Mouse (Mus musculus): ENCODE measurements around the gene Ccer2. TPM values are rescaled to one million over a fixed set of nuclear protein-coding genes. Genes with fewer than 3 reads are reported as not detected.

Ccer2 gene
- total and polyA plus RNA-seq, 3 experiments, result not detected

DNA sequence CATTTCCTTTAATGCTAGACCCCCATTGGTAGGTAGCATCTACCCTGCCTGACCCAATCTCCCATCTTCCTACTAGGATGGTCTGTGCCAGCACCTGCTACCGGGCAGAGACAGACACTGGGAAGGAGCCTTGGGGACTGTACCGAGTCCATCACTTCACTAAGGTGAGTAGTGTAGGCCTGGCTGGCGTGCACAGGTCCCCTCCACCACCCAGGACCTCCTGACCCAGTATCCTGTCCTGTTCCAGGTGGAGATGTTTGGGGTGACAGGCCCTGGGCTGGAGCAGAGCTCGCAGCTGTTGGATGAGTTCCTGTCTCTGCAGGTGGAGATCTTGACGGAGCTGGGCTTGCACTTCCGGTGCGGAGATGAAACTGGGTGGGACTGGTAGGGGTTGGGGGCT lies 6.0 kb upstream of the Ccer2 start:
- DNase-seq, result no peak

DNA sequence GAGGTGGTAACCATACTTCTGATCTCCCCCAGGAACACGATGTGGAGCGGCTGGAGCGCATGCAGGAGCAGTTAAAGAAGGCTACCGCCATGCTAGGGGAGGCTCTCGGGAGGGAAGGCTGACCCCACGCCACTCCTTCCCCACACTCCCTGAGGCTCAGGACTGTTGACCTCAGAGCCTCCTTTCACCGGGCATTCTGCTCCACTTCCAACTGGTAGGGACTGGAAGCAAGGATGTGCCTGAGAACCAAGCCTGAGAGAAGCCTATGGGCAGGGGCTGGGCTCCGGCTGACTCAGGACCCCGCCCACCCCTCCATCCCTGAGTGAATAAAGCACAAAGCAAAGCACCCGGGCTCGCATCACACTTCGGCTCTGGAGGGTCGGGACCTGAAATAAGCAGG lies 2.6 kb downstream of the Ccer2 start:
- no peak for DNase-seq

DNA sequence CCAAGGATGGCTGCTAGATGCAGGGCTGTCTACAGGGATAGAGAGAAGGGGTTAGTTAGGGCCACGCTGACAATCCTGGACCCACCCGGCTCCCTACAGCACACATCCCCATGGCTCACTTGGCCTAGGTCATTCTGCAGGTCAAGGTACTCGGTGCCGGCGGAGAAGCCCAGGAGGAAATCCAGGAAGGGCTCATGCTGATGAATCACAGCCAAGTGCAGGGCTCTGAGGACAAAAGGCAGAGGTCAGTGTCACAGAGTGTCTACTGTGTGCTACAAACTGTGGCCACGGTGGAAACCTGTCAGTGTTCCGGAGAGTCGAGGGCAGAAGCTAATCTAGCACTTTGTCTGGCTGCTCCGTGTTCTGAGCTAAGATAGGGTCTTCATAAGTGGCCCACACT lies 5.9 kb downstream of the Ccer2 start:
- DNase-seq, result peak; percentile 67

DNA sequence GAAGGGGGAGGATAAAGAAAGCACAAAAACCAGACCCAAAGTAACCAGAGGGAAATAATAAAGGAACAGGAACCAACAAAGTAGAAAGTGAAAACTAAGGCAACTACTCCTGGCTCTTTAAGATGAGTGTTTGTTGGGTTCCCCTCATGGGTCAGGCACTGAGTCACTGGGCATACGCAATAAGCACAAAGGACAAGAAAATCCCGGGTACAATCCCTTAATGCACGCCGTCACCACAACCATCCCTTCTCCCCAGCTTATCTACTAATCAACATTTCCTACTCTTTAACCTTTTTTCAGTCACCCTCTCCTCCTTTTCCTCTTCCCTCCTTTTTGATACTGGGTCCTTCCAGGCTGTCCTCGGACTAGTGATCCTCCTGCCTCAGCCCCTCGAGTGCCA lies 9.2 kb downstream of the Ccer2 start:
- DNase-seq, result peak; percentile 51

DNA sequence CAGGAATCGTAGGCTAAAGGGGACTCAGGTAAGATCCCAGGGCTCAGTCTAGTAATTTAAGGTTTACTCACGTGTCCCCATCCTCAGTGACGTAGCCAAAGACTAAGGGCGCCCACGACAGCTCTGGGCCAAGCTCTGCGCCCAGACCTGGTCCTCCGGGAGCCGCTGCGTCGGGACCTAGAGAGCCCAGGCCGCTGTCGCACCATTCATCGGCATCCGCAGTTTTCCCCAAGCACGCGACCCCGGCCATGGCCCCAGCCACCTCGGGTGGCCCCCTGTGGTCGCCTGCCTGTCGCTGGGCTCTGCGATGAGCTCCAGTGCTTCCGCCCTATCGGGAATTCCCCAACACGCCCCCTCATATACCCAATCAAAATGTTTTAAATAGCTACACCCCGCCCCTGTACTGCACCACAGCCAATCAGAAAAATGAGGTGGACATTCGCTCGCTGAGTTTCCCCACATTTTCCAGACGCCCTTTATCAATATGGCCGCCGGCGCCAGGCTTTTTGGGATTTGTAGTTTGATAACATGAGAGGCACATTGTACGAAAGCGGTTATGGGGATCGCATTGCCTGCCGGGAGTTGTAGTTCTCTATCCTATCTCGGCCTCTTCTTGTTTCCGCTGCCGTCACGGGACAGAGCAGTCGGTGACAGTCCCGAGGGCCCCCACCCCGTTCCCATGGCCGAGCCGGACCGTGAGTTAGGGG lies 10.4 kb downstream of the Ccer2 start, which contains the start of gene Sirt2:
Sirt2 (plus strand) TSS at position 563 of the 707 bp plus-strand sequence.
- peak; percentile 98 for DNase-seq

DNA sequence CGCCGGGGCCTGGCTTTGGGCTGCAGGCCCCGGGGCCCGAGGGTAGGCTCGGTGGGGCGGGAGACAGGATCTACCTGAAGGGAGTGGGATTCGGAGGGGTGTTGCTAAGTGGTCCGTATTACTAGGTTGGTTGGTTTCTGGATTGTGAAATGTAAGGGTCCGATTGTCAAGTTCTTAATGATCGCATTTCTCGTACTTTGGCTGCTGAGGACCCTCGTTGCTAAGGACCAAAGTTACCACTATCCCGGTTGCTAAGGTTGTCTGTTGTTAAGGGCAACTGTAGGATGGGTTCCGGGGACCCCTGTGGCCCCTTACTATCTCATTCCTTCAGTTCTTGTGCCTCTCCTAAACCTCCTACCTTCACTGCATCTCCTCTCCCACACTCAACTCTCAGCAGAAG lies 10.9 kb downstream of the Ccer2 start:
- DNase-seq, result no peak

DNA sequence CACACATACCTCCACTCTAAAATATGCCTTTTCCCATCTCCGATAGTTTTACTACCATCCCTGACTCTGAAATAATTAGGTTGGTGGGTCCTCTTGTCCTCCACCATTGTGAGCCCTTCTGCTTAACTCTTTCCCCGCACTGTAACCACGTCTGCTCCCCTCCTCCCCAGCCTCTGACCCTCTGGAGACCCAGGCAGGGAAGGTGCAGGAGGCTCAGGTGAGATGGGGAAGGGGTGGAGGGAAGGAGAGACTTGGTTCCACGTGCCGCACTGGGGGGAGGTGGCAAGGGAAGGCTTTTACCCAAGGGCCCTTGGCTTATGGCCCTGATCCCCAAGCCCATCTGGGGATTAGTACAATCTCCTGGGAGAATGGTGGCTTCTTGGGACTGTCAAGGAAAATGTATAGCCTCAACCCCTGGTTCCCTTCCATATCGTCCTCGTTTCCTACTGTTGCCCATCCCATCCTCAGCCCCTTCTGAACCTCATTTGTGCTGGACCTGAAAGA lies 11.5 kb downstream of the Ccer2 start, which contains the start of gene Nfkbib:
Nfkbib (minus strand) TSS at position 51 of the 504 bp plus-strand sequence.
- no peak for DNase-seq

DNA sequence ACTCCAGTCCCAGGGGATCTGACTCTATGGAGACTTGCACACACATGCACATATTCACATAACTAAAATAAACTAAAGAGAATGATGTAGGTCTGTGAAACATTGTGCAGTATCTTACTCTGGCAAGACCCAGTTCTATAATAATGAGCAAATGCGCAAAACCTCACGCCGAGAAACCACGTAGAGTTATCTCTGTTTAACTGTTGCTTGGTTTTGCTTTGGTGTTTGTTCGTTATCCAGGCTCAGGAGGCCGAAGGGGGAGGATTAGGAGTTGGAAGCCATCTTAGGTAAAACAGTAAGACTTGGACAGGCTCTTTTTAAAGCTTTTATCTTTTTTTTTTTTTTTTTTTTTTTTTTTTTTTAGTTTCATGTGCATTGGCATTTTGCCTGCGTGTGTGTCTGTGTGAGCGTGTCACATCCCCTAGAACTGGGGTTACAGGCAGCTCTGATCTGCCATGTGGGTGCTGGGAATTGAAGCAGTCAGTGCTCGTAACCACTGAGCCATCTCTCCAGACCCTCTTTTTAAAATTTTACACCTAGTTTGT lies 13.5 kb downstream of the Ccer2 start:
- no peak for DNase-seq

DNA sequence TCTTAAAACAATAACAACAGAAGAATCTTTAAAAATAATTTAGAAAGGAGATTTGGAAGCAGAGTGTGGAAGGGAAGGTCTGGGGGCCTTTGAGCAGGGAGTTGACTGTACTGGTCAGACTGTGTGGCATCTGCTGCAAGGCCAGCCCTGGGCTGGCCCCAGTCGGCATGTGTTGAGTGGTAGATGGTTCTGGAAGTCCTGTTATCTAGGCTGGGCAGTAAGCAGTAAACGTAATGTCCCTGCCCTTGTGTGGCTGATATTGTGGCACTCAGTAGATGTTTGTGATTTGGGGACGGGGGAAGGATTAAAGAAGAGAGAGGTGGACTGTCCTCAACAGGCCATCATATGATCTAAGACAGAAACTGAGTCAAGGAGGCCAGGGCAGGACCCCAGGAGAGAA lies 14.3 kb downstream of the Ccer2 start:
- DNase-seq, result no peak

DNA sequence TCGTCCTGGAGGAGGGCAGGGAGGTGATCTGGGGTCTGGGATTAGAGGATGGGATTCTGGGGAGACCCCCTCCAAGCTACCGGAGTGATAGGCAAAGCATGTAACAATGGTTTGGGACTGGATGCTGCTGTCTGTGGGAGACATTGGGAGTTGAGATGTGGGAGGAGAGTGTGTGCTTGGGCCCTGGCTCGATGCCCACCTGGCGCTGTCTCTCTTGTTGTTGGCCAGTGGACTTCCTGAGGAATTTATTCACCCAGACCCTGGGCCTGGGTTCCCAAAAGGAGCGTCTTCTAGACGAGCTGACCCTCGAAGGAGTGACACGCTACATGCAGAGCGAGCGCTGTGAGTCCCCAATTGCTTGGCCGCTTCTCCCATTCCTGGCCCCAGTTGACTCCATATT lies 15.9 kb downstream of the Ccer2 start:
- DNase-seq, result no peak

DNA sequence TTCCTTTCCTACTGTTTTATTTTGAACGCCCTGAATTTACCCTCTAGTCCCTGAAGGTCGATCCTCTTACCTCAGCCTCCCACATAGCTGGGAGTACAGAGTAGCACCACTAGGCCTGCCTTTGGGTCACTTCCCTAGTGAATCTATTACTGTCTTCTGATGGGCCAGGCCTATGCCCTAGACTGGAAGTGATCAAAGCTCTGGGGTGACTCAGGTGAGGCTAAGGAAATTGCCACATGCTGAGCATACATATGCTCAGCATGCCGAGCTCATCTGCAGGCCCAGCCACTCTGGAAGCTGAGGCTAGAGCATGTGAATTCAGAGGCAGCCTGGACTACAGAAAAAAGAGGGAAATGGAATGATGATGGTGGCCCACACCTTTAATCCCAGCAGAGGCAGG lies 17.2 kb downstream of the Ccer2 start:
- no peak for DNase-seq

DNA sequence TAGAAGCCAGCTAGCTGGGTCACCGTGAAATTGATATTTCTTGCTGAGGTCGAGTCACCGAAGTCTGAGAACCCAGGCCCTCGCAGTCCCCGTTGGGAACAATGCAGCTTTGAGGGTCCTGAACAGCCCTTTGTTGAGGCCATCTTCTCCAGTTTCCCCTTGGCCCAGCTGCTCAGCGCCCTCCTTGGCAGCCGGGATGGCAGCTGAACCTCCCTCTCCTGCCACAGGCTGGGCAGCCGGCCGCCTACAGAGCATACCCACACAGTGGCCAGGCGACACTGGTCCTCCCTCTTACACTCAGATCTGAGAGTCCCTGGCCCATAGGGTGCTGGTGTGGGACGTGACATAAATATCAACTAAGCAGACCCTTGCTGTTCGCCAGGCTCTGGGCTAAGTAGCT lies 18.2 kb downstream of the Ccer2 start:
- DNase-seq, result no peak

DNA sequence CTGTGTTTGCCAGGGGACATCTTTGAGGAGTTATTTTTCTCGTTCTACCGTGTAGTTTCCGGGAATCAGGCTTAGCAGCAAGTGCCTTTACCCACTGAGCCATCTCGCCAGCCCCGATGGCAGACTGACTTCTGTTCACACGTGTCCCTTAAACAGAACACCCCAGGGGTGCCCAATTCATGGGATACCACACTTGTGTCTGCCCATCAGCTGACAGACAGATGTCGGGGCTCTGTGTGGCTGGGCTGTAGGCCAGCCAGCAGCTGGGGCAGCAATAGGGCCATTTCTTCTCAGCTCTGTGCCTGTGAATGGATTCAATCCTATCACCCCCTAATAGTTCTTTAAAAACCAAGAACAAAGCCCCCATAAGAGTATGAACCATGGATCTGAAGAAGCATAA lies 19.2 kb downstream of the Ccer2 start:
- DNase-seq, result no peak

DNA sequence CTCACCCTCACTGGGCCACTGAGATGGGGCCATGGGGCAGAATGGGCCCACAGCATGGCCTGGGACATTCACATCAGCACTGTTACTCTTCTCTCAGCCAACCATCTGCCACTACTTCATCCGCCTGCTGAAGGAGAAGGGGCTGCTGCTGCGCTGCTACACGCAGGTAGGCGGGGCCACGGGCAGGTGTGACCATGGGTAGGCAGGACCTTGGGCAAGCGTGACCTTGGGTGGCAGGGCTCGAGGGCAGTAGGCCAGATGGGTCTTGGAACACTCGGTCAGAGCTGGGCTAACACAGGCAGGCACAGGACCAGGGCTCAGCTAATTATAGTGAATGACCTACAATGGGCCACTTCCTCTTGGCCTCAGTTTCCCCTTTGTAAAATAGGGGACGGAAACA lies 22.9 kb downstream of the Ccer2 start:
- DNase-seq, result peak; percentile 68

DNA sequence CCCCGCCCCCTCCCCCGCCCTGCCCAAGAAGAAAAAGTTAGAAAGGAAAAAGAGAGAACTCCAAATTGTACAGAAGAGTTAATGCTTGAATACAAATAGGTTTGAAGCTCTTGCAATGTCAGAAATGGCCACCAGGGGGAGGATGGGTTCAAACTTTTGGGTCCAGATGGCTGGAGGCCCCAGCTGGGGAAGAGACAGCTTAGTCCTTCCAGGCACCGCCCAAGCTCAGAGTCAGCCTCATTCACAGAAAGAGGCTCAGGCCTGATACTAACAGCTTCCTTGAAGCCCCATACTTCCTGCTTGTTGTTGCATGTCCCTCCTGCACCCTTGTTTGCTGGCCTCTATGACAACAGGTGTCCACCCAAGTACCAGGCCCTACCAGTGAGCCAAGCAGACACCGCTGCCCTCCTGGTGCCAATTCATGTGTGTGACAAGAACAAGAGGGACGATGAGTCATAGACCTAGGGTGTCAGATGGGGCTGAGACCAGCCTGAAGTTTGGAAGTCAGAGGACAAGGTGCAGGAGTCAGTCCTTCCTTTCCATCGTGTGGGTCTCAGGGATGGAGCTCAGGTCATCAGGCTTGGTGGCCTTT lies 24.2 kb downstream of the Ccer2 start:
- DNase-seq, result peak; percentile 86

DNA sequence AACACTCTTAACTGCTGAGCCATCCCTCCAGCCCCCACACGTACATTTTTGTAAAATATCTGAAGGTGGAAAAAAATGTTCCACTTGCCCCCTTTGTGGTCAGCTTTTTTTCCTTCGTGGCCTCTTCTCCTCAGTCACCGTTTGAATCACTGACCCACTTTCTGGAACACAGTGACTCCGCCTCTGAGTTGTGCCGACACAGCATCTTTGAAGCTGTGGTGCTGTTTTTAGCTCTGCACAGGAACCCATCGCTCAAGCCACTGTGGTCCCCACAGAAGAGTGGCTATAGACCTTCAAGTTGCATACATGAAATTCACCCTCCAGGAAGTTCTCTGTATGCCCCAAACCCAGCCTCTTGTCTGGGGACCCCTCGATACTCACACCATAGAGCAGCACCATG lies 24.9 kb downstream of the Ccer2 start:
- peak; percentile 52 for DNase-seq

DNA sequence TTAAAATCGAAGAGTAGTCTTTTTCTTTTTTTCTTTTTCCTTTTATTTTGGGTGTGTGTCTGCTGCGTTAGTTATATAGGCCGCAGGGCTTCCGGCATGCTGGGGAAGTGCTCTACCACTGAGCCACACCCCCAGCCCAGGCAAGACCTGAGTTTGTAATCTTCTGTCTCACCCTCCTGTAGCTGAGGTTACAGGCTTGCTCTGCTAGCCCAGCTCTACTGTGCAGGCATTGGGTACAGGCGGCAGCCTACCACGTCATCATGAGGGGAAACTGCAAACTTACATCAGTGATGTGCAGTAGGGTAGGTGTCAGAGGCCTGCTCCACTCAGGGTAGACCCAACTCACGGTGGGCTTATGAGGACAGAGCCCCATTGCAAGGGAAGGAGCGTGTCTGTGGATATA lies 25.3 kb downstream of the Ccer2 start:
- DNase-seq, result no peak

DNA sequence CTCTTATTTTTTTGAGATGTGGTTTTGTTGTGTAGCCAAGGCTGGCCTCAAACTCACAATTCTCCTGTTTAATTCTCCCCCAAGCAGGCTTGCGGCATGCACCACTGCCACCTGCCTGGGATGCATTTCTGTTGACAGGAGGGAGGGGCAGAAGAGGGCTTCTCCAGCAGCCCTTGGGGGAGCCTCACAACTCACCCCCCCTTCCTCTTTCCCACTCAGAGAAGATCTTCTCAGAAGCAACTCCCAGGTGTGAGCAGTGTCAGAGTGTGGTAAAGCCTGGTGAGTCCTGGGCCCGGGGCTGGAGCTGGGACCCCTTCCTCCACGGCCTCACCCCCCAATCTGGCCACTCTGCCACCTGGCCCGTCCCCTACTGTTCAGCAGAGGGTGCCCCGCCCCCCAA lies 29.2 kb downstream of the Ccer2 start:
- no peak for DNase-seq

DNA sequence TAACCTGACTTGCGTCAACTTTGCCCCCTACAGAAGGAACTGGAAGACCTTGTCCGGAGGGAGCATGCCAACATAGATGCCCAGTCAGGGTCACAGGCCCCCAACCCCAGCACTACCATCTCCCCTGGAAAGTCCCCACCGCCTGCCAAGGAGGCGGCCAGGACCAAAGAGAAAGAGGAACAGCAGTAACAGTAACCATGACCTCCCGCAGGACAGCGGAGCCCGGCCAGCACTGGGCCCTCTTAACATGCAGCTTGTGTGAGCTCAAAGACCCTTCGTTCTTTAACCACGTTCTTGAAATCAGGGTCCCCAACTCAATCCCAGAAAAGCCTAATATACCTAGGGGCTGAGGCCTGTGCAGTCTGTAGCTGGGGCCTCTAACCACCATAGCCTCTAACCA lies 31.9 kb downstream of the Ccer2 start:
- no peak for DNase-seq

DNA sequence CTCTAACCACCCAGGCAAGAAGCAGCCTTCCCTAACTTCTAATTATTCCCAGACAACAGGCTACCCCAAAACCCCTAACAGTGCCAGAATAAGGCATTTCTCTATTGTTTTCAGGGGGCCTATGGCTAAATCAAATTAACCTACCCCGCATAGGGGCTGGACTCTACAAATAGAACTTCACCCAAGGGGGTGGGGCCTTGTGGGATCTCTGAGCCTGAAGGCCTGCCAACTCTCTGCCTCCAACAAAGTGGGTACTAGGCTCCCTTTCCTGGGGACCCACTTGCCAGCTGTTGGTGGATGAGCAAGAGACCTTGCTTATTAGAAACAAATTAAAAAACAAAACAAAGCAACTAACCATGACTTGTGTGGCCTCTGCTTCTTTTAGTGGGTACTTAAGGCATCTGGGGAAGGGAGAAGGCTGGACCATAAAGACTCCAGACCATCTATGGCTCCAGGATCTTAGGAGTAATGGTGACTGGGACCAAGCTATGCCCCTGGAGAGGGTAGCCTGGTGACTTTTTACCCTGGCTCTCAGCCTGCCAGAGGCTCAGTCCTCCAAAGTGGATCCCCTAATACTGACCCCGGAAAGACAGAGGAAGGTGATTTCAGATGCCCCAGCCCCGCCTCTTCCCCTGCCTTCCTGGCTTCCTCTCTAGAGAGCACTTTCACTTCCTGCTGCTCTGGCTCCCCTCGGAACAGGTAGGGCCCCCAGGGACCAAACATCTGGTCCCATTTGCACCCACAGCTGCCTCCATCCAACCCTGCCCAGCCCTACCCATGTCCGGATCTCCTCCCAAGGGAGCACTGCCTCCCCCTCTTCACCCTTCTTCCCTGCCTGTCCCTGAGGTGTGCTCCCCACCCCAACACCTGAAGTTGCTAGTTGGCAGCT lies 32.6 kb downstream of the Ccer2 start, which contains the start of gene Rinl:
Rinl (plus strand) TSS at position 663 of the 889 bp plus-strand sequence.
- no peak for DNase-seq

DNA sequence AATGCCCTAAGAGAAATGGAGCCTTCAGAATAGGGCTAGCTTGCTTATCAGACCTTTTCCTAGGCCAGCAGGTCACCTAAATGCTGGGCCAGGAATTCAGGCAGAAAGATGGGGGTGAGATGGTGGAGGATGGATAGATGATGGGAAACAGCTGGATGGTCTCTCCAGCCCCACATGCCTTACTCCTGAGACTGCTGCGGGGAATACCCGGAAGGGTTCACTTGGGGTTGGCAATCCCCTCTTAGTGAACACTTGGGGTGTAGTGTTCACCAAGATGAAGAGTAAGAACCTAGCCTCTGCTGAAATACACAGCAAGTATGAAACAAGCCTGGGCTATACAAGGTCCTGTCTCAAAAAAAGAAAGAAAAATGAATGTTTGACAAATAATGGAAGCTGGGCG lies 33.3 kb downstream of the Ccer2 start:
- DNase-seq, result no peak

DNA sequence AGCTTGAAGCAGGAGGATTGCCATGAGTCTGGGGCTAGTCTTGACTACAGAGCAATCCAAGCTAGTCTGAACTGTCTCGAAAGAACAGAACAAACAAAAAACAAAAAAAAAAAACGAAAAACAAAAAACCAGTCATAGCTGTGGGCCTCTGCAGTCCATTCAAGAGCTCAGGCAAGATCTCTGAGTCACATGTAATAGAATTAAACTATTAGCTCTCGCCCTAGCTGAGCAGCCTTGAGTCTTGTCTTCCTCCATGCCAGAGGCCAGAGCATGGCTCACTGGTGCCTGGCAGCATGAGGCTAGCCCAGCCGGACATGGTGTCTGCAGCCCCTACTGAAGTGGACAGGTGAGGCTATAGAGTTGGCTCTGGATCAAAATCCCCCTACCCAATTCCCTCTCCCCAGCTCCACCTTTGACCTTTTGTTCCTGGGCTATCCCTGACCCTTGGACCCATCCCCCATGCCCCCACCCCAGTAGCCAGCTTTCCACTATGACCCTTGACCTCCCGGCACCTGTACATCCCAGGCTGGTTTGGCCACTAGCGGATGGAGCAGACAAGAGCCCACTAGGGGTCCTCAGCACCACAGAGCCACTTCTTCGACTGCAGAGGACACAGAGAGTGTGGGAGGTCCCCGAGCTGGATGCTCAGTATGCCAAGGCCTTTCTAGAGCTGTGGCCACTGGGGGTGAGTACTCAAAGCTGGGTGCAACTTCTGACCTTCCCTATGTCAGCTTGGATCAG lies 34.3 kb downstream of the Ccer2 start:
- DNase-seq, result no peak

All from adrenal gland, adult 2 months (tissue).